ENCODE assay signal across 8 mouse cellular contexts in the genomic region with DNA sequence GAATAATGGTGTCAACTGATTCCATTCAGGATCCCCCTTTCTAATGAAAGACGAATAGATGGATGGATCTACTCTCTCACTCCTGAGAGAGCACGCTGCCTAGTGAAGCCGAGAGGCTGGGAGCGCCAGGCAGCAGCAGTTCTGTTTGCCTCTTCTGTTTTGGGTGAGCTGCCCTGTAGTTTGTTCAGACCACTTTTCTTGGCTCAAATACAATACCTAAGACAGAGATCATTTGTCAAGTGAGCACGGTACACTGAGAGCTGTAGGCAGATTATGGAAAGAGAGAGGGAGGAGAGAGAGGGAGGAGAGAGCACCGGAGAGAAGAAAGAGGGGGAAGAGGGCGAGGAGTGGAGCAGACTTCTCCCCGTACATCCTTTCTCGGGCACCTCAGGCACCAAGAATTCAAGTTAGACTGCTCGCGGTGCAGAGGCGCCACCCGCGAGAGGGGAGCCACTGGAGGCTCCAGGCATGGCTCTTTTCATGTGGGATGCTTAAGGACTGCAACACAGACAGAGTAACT.
DNase-seq lines count a peak whose midpoint lies in the region; ATAC-seq lines count a peak whose summit lies in the region.
"Had no signal": no experiment of that assay in that cellular context is flagged by ENCODE, and none has a peak within 500 bp of the region (broad histone marks: within the 10 kb centered on the region; RNA-seq: fewer than 3 reads in every experiment).

No protein-coding gene starts in this region.

- no peaks in the 10 kb centered on the region for H3K36me3 ChIP-seq in forebrain, embryonic 12.5 days (replicated peaks)
- H3K36me3 ChIP-seq in intestine, embryonic 16.5 days (ENCODE audit: control insufficient read depth, insufficient read depth, low read length) = no peaks in the 10 kb centered on the region

- 3% methylated on average over 14 of the region's 14 CpGs for WGBS in forebrain, embryonic 12.5 days
- WGBS in intestine, embryonic 16.5 days = 6% methylated on average over 14 of the region's 14 CpGs

- H3K4me2 ChIP-seq in forebrain, embryonic 12.5 days = peak overlapping the region; percentile 73
- H3K4me2 ChIP-seq in intestine, embryonic 16.5 days (ENCODE audit: low read depth, low read length) = peak overlapping the region; percentile 57

- H3K27ac ChIP-seq in forebrain, embryonic 12.5 days = peak overlapping the region; percentile 87
- H3K27ac ChIP-seq in intestine, embryonic 16.5 days (ENCODE audit: low read length) = no peak overlapping the region
- H3K27ac ChIP-seq: macrophage had no signal

- peak overlapping the region; percentile 54 for H3K9ac ChIP-seq in forebrain, embryonic 12.5 days
- peak overlapping the region; percentile 32 for H3K9ac ChIP-seq in intestine, embryonic 16.5 days (ENCODE audit: low read depth, low read length)

- intact Hi-C loops in left cerebral cortex, postnatal 10 days (cut with DNase I) = no loop called here

- H3K27me3 ChIP-seq in forebrain, embryonic 12.5 days = peaks cover 12% of the 10 kb centered on the region
- no peaks in the 10 kb centered on the region for H3K27me3 ChIP-seq in intestine, embryonic 16.5 days (replicated peaks; ENCODE audit: control insufficient read depth, insufficient read depth, low read length)

- DNase-seq in left cerebral cortex, adult 18-20 months (ENCODE audit: low spot score in 2 of 2) = peak; percentile 22 to 25
- DNase-seq in left cerebral cortex, postnatal 10 days (ENCODE audit: extremely low spot score in 1 of 2, low spot score in 2 of 2) = no peak
- DNase-seq in neural tube, embryonic 10.5 days (ENCODE audit: extremely low spot score, low spot score) = peak; percentile 66
- no peak for DNase-seq in testis, postnatal 14 days (ENCODE audit: low spot score)
- no peak for DNase-seq in spleen, postnatal 36 days (ENCODE audit: low spot score in 2 of 2)

- H3K4me1 ChIP-seq in forebrain, embryonic 12.5 days = peaks cover 43% of the 10 kb centered on the region
- H3K4me1 ChIP-seq in intestine, embryonic 16.5 days (ENCODE audit: control insufficient read depth, insufficient read depth, low read length) = no peaks in the 10 kb centered on the region; the same call in 1 of the 2 replicates

- no peaks in the 10 kb centered on the region for H3K9me3 ChIP-seq in forebrain, embryonic 12.5 days
- H3K9me3 ChIP-seq in intestine, embryonic 16.5 days (ENCODE audit: control insufficient read depth, low read length) = no peaks in the 10 kb centered on the region

- H3K4me3 ChIP-seq in forebrain, embryonic 12.5 days (replicated peaks) = peak overlapping the region; percentile 45
- peak overlapping the region; percentile 47 for H3K4me3 ChIP-seq in intestine, embryonic 16.5 days (ENCODE audit: low read length)

- peak; percentile 25; the same call in 1 of the 2 replicates for ATAC-seq in forebrain, embryonic 12.5 days (ENCODE audit: low FRiP score)
- ATAC-seq in intestine, embryonic 16.5 days = no peak; the same call in 1 of the 2 replicates

Comparison
In these comparisons a context has a peak if more than half of its experiments do, and no peak if none do; other contexts are left out.
1. DNase-seq: peak in left cerebral cortex, adult 18-20 months (2 of 2) and neural tube, embryonic 10.5 days (single experiment); none in left cerebral cortex, postnatal 10 days (0 of 2), testis, postnatal 14 days (single experiment) and spleen, postnatal 36 days (0 of 2).